Mouse (Mus musculus): ENCODE data around the gene Mif.

- TF ChIP-seq POLR2A (IDR thresholded peaks at IDR 0.05; ENCODE audit: low read depth, low read length) = no peak
- no peak for TF ChIP-seq CTCF (IDR thresholded peaks at IDR 0.05; ENCODE audit: extremely low read depth, insufficient read length, insufficient replicate concordance, low read depth, low read length)
Measured at GRCm38 (mm10) chr10:75878836-75879235, 18.8 kb upstream of the Mif start.
